Comparison of ENCODE assay signal across 14 mouse cellular contexts in the genomic region with DNA sequence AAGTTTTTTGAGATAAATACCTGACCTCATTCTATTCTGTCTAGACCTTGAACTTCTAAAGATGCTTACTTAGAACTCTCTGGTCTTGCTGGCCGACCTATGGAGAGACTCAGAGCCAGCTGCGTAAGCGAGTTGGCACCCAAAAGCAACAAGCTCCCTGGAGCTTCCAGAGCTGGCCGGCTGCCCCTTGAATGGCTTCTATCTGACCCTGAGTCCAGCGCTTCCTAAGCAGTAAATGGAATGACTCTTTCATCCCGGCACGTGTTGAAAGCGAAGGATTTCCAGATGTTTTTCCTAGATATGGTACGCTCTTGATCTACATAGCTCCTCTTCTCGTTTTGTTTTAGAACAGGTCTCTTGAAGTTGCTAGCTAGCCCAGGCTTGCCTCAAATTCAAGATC.
A peak's percentile ranks its signal among the peaks of the same experiment; 100 is the strongest.
DNase-seq lines count a peak whose midpoint lies in the region; ATAC-seq lines count a peak whose summit lies in the region.
"Had no signal": no experiment of that assay in that cellular context is flagged by ENCODE, and none has a peak within 500 bp of the region (broad histone marks: within the 10 kb centered on the region; RNA-seq: fewer than 3 reads in every experiment).

No protein-coding gene starts in this region.

- ATAC-seq in CD4-positive, CD25-positive, alpha-beta regulatory T cell, adult 4 months = no peak
- no peak for ATAC-seq in hindbrain, embryonic 11.5 days (ENCODE audit: low FRiP score)
- ATAC-seq: activated CD4-positive, CD25-positive, alpha-beta regulatory T cell, adult 4 months had no signal

- H3K27ac ChIP-seq in hindbrain, embryonic 11.5 days (ENCODE audit: low read depth, low read length) = no peak overlapping the region
- H3K27ac ChIP-seq: heart, embryonic 15.5 days; kidney, postnatal 0 days; midbrain, embryonic 12.5 days; neural tube, embryonic 13.5 days had no signal

- H3K9ac ChIP-seq in hindbrain, embryonic 11.5 days (ENCODE audit: low read depth, low read length) = no peak overlapping the region
- H3K9ac ChIP-seq: heart, embryonic 15.5 days; midbrain, embryonic 12.5 days; neural tube, embryonic 13.5 days had no signal

- H3K4me1 ChIP-seq in hindbrain, embryonic 11.5 days (replicated peaks; ENCODE audit: control insufficient read depth, insufficient read depth, low read length) = no peaks in the 10 kb centered on the region
- H3K4me1 ChIP-seq: midbrain, embryonic 12.5 days had no signal

- H3K9me3 ChIP-seq in hindbrain, embryonic 11.5 days (ENCODE audit: control insufficient read depth, low read length) = no peaks in the 10 kb centered on the region
- H3K9me3 ChIP-seq: heart, embryonic 15.5 days; midbrain, embryonic 12.5 days; neural tube, embryonic 13.5 days had no signal

- H3K27me3 ChIP-seq in hindbrain, embryonic 11.5 days (ENCODE audit: control insufficient read depth, insufficient read depth, low read length) = no peaks in the 10 kb centered on the region
- H3K27me3 ChIP-seq: heart, embryonic 15.5 days; midbrain, embryonic 12.5 days; neural tube, embryonic 13.5 days had no signal

- H3K4me3 ChIP-seq in hindbrain, embryonic 11.5 days (ENCODE audit: low read depth, low read length) = no peak overlapping the region
- H3K4me3 ChIP-seq: erythroblast, embryonic 14.5 days; heart, embryonic 15.5 days; midbrain, embryonic 12.5 days; neural tube, embryonic 13.5 days had no signal

- H3K36me3 ChIP-seq in hindbrain, embryonic 11.5 days (ENCODE audit: control insufficient read depth, insufficient read depth, low read length) = no peaks in the 10 kb centered on the region
- H3K36me3 ChIP-seq: heart, embryonic 15.5 days; midbrain, embryonic 12.5 days; neural tube, embryonic 13.5 days had no signal

- H3K4me2 ChIP-seq in hindbrain, embryonic 11.5 days (replicated peaks; ENCODE audit: low read depth, low read length) = no peak overlapping the region
- H3K4me2 ChIP-seq: heart, embryonic 15.5 days; midbrain, embryonic 12.5 days; neural tube, embryonic 13.5 days had no signal

- DNase-seq in kidney, postnatal 14 days = peak; percentile 37
- no peak for DNase-seq in kidney, adult 18-20 months
- DNase-seq in adrenal gland, postnatal 25 days = peak; percentile 58
- DNase-seq in gastrocnemius, postnatal 36 days = peak; percentile 46 to 61
- DNase-seq in kidney, postnatal 4 days = peak; percentile 26 to 42
- no peak for DNase-seq in hindbrain, embryonic 11.5 days (ENCODE audit: low spot score)
- DNase-seq: cerebellum, adult 2 months had no signal

- intact Hi-C loops in gastrocnemius, postnatal 36 days (cut with DNase I) = no loop called here

- WGBS in hindbrain, embryonic 11.5 days = 72% methylated on average over 10 of the region's 10 CpGs

Comparison
In these comparisons a context has a peak if more than half of its experiments do, and no peak if none do; other contexts are left out.
1. DNase-seq: peak in kidney, postnatal 14 days (single experiment), adrenal gland, postnatal 25 days (single experiment), gastrocnemius, postnatal 36 days (2 of 2) and kidney, postnatal 4 days (2 of 2); none in kidney, adult 18-20 months (single experiment) and hindbrain, embryonic 11.5 days (single experiment).